Mouse (Mus musculus) liver, embryonic 12.5 days (tissue): Measurements from ENCODE around the gene Dxo. TPM values are rescaled to one million over a fixed set of nuclear protein-coding genes. Genes with fewer than 3 reads are reported as not detected.
"Not testable (repeated sequence)": the region's sequence is repeated elsewhere in the genome, so short reads cannot be mapped to it uniquely, and the experiment has no call there.

Source experiments
- ATAC-seq: fragments of 200-750 bp; cut with Nextera tagmentation; 2 replicates; pipeline ENCODE4 v1.8.0; 2017; ENCODE audit warnings: moderate number of reproducible peaks, mild to moderate bottlenecking, moderate library complexity
- H3K27ac ChIP-seq: fragments of 300-500 bp; sonication (generic); 2 replicates; pipeline ENCODE4 v1.5.1; 2016; ENCODE audit warnings: mild to moderate bottlenecking
- H3K27me3 ChIP-seq: fragments of 300-500 bp; sonication (generic); replicated peaks from 2 replicates; pipeline ENCODE4 v1.6.1; 2016; ENCODE audit warnings: mild to moderate bottlenecking, moderate library complexity
- H3K36me3 ChIP-seq: fragments of 300-500 bp; sonication (generic); 2 replicates; pipeline ENCODE4 v1.6.1; 2016; ENCODE audit warnings: mild to moderate bottlenecking, moderate library complexity
- H3K4me1 ChIP-seq: fragments of 300-500 bp; sonication (generic); 2 replicates; pipeline ENCODE4 v1.6.1; 2016
- H3K4me2 ChIP-seq: fragments of 300-500 bp; sonication (generic); 2 replicates; pipeline ENCODE4 v1.6.1; 2016; ENCODE audit warnings: mild to moderate bottlenecking, moderate library complexity
- H3K4me3 ChIP-seq: fragments of 300-500 bp; sonication (generic); 2 replicates; pipeline ENCODE4 v1.5.1; 2016; ENCODE audit warnings: mild to moderate bottlenecking, moderate library complexity
- H3K9ac ChIP-seq: fragments of 300-500 bp; sonication (generic); 2 replicates; pipeline ENCODE4 v1.6.1; 2016; ENCODE audit warnings: mild to moderate bottlenecking, moderate library complexity
- H3K9me3 ChIP-seq: fragments of 300-500 bp; sonication (generic); replicated peaks from 2 replicates; pipeline ENCODE4 v1.6.1; 2016; ENCODE audit warnings: mild to moderate bottlenecking, moderate library complexity
- WGBS: fragments of 180-500 bp; shearing (Covaris S2); methylation state at CpG from one replicate; pipeline ENCODE4 v1.1.7; 2016; ENCODE audit not compliant: insufficient replicate concordance; 5-methylcytosine and 5-hydroxymethylcytosine counted together
- polyA plus RNA-seq: library from polyadenylated mRNA; unstranded; fragments of >200 nt; fragmentation: Nextera tagmentation; extraction: Ambion mirVana; gene quantifications from 2 replicates; pipeline ENCODE4 v1.2.1, GENCODE M21; 2016

Dxo gene
- polyA plus RNA-seq, 1 experiment from 2014 or later, result 38.8 TPM

DNA sequence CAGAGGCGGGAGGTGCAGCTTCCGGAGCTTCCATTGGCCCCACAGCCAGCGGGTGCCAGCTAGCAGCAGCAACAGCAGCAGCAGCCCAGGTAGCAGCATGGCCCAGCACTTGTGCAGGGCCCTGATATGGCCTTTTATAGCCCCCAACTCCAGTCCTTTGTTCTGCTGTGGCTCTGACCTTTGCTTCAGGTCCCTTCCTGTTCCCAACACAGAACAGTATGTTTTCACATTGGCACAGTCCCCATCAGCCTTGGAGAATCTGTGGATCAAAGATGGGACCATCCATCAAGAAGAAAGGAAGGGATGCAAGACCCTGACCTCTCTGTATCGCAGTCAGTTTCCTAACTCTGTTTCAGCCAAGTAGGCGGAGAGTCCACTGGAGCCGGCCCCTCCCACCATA, 32.5 kb upstream of the Dxo start, which contains the start of gene Cyp21a1:
Gene Cyp21a1 (minus strand): TSS at position 261 of the 400 bp plus-strand sequence.
- not testable (repeated sequence) for H3K27me3 ChIP-seq, H3K4me2 ChIP-seq, H3K36me3 ChIP-seq, H3K9ac ChIP-seq, ATAC-seq, H3K4me1 ChIP-seq, H3K9me3 ChIP-seq, H3K27ac ChIP-seq, H3K4me3 ChIP-seq
- 83% methylated on average over 5 of the region's 6 CpGs for WGBS

DNA sequence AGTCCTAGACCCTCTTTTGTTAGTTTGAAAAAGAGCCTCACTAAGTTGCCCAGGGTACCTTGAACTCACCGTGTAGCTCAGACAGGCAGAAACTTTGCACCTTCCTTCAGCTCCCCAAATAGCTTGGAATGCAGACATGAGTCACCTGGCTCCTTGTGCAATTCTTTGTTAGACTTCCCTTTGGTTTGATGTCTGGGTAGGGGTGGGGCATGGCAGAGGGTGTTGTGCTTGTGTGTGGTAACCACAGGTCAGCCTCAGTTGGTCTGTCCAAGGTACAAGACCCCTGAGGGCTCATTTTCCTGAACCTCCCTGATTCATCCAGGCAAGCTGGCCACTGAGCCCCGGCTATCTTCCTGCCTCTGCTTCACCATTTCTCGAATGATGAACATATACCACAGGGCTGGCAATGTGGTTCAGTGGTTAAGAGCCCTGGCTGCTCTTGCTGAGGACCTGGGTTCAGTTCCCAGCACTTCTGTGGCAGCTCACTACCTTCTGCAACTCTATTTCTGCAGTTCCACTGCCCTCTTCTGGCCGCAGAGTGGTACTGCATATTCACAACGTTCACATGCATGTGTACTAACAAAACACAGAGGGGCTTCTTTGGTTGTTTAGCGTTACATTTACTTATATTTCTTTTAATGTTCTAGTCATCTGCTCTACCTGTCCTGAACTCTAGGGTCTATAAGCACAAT, 31.8 kb upstream of the Dxo start:
- no peak overlapping the region for H3K4me3 ChIP-seq
- H3K4me1 ChIP-seq, result no peaks in the 10 kb centered on the region
- no peaks in the 10 kb centered on the region for H3K36me3 ChIP-seq
- no peak for ATAC-seq
- H3K27me3 ChIP-seq, result no peaks in the 10 kb centered on the region
- peaks cover 7% of the 10 kb centered on the region; the same call in 1 of the 2 replicates for H3K9me3 ChIP-seq
- H3K4me2 ChIP-seq, result no peak overlapping the region
- H3K9ac ChIP-seq, result no peak overlapping the region
- no peak overlapping the region for H3K27ac ChIP-seq
- 56% methylated on average over 6 of the region's 6 CpGs for WGBS

DNA sequence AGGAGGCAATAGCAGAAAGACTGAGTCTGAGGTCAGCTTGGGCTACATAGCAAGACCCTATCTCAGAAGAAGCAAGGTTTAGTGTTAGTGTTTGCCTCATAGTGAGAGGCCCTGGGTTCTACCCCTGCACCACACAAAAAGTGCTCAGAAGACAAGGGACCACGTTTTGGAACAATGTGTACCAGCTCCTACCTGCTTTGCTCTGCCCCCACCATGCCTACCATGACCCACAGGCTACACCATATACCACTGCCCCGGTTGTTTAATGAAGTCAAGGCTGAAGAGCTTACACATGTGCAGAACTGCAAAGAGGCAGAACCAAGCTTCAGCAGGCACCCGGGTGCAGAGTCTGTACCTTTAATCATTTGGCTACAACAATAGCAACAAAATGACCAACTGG, 29.6 kb upstream of the Dxo start:
- WGBS, result 53% methylated on average over 3 of the region's 3 CpGs
- H3K27ac ChIP-seq, result no peak overlapping the region
- H3K4me1 ChIP-seq, result no peaks in the 10 kb centered on the region
- H3K36me3 ChIP-seq, result no peaks in the 10 kb centered on the region
- no peak overlapping the region for H3K4me3 ChIP-seq
- no peak for ATAC-seq
- no peak overlapping the region for H3K9ac ChIP-seq
- peaks cover 7% of the 10 kb centered on the region; the same call in 1 of the 2 replicates for H3K9me3 ChIP-seq
- H3K4me2 ChIP-seq, result no peak overlapping the region
- no peaks in the 10 kb centered on the region for H3K27me3 ChIP-seq

DNA sequence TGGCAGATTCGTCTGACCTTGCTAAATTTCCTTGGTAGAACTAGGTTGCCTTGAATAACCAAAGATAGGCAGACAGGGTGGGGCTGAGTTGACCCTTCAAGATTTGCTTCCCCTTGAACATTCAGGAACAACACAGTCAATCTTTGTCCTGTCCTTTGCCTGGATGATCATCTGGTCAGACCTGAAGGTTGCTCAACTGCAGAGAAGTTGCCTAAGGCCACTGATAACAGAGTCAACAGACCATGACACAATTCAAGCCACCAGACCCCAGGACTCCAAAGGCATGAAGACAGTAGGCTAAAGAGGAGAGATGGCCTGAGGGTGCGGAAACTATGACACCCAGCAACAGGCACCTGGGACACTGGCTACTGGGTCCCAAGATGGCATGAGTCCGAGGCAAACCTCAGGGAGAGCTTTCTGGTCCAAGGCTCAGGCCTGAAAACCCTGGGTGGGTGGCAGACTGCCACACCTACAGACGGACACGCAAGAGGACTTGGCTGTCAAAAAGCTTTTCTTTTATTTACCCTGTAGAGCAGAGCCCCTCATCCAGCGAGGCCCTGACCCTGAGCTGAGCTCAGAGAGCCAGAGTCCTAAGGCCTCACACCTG, 28.1 kb upstream of the Dxo start:
- Histone ChIP-seq H3K9ac (no peak overlapping the region), H3K27ac (peak overlapping the region; percentile 56; the same call in 1 of the 2 replicates), H3K36me3 (no peaks in the 10 kb centered on the region), H3K4me1 (no peaks in the 10 kb centered on the region), H3K4me3 (no peak overlapping the region), H3K4me2 (no peak overlapping the region), H3K27me3 (no peaks in the 10 kb centered on the region), H3K9me3 (peaks cover 7% of the 10 kb centered on the region; the same call in 1 of the 2 replicates)
- WGBS, result 61% methylated on average over 6 of the region's 6 CpGs
- ATAC-seq, result peak; percentile 35; the same call in 1 of the 2 replicates

DNA sequence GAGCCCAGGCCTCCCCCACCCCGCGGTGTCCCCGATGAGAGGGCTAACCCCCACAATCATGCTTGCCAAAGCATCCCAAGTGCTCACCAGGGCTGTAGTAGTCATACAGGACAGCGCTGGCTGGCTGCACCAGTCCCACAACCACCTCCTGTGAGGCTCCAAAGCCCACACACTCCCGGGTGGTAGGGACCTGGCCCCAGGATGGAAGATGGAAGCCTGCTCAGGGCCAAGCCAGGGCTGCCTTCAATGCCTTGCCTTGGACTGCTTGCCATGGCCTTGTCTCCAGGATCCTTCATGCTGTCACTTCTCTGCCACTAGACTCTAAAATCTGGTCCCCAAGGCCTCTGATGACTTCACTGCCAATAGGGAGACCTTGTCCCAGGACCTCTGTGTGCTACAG, 26.4 kb upstream of the Dxo start:
- H3K4me2 ChIP-seq, H3K9me3 ChIP-seq, ATAC-seq, H3K4me1 ChIP-seq, H3K27me3 ChIP-seq, H3K9ac ChIP-seq, H3K36me3 ChIP-seq, H3K27ac ChIP-seq, H3K4me3 ChIP-seq: not testable (repeated sequence)
- WGBS, result 72% methylated on average over 5 of the region's 5 CpGs

DNA sequence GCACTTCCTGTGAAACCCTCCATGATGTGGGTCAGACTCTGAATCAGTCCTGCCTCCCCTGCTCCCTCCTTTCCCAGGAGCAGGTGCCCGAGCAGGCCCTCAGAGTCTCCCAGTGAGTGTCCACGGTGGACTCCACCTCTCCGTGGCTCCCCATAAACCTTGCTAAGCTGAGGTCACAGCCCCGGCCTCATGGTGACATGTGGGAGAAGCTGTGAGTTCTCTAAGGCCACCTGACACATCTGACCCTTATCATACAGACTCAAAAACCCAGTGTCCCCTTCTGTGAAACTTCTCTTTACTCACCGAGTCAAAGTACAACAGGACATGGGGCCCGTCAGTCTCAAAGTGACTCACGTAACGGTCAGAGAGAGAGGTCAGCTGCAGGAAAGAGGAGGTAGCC, 26.0 kb upstream of the Dxo start:
- H3K4me1 ChIP-seq, H3K9me3 ChIP-seq, H3K4me2 ChIP-seq, H3K27ac ChIP-seq, ATAC-seq, H3K27me3 ChIP-seq, H3K36me3 ChIP-seq, H3K4me3 ChIP-seq, H3K9ac ChIP-seq: not testable (repeated sequence)
- WGBS, result 53% methylated on average over 8 of the region's 8 CpGs

DNA sequence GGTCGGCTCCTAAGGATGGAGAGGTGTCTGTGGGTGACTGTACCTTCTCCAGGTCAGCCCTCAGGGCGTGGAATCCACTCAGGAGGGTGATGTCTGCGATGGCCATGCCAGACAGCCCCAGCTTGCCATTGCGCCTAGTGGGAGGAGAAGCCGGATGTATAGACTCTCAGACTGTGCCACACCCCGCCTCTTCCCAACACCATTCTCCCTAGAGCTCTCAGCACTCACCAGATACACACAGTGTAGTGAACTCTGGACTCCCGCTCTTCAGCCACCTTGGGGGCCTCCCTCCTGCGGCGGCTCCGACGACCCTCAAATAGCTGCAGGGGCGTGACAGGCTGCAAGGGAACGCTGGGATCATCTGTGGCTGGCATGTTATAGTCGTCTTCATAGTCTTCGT, 25.5 kb upstream of the Dxo start:
- Histone ChIP-seq H3K4me3 (no peak overlapping the region), H3K9ac (no peak overlapping the region), H3K4me2 (no peak overlapping the region), H3K9me3 (no peaks in the 10 kb centered on the region), H3K27ac (no peak overlapping the region), H3K27me3 (no peaks in the 10 kb centered on the region), H3K36me3 (no peaks in the 10 kb centered on the region), H3K4me1 (no peaks in the 10 kb centered on the region)
- ATAC-seq, result no peak
- WGBS, result 63% methylated on average over 15 of the region's 15 CpGs

DNA sequence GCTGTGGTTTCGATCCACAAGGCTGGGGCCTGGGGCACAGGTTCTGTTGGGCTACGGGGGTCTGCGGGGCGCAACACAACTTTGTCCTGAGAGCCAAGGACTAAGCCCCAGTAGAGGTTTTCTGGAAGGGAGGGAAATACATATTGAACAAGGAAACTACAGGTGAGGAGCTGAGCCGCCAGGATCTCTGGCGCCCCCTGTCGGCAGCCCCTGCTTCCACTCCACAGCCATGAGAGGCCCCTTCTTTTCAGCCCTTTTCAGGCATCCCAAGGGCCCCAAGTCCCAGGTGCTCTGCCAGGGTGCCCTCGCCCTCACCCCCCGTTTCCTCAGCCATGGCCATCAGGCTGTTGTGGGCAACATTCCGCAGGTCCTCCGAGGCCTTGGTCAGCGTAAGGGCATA, 23.1 kb upstream of the Dxo start:
- WGBS, result 44% methylated on average over 12 of the region's 12 CpGs
- not testable (repeated sequence) for H3K27me3 ChIP-seq, H3K36me3 ChIP-seq, H3K9ac ChIP-seq, ATAC-seq, H3K9me3 ChIP-seq, H3K4me1 ChIP-seq, H3K27ac ChIP-seq, H3K4me2 ChIP-seq, H3K4me3 ChIP-seq

DNA sequence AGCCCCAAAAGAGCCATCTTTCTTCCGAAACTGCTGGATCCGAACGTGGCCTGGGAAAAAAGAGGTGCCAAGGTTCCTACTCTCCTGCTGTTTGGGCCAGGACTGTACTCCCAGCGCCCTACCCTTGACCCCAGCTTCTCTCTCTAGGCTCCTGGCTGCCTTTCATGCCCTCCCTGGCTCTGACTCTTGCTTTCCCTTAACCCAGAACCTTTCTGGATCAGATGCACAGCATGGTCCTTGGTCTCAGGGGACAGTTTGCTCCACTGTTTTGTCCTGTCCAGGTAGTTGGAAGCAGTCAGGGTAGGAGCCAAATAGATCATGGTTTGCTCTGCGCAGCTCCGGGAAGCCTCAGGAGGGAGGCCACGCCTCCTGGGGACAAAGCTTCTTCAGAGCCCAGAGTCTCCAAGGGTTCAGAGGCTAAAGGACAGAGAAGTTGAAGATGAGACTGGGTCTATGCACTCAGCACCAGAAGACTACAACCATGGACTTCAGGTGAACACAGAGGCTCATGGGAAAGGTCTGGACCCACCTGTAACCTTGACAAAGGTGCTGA, 21.9 kb upstream of the Dxo start:
- ATAC-seq, result no peak
- Histone ChIP-seq H3K9me3 (no peaks in the 10 kb centered on the region), H3K4me3 (no peak overlapping the region), H3K4me2 (no peak overlapping the region), H3K4me1 (no peaks in the 10 kb centered on the region), H3K27ac (no peak overlapping the region), H3K36me3 (no peaks in the 10 kb centered on the region), H3K9ac (no peak overlapping the region), H3K27me3 (peaks cover 4% of the 10 kb centered on the region; the same call in 1 of the 2 replicates)
- 59% methylated on average over 7 of the region's 7 CpGs for WGBS

DNA sequence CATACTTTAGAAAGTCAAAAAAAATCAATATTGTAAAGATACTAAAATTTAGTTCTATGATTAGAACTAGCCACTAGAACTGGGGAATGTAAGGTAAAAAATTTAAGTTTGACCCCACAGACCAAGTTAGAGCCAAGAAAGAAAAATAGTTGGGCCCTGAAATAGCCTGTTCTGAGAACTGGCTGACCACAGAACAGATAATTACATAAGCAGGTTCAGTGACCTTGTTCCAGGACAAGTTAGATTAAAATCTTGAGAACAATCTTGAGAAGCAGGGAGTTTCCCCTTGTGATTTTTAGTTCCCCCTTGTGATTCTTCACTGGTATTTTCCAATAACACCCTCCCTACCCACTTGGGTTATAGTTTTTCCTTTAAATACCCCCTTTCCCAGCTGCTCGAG, 6.0 kb upstream of the Dxo start:
- WGBS, result 79% methylated on average over 1 of the region's 1 CpGs
- H3K36me3 ChIP-seq, result peaks cover 92% of the 10 kb centered on the region
- not testable (repeated sequence) for ATAC-seq

DNA sequence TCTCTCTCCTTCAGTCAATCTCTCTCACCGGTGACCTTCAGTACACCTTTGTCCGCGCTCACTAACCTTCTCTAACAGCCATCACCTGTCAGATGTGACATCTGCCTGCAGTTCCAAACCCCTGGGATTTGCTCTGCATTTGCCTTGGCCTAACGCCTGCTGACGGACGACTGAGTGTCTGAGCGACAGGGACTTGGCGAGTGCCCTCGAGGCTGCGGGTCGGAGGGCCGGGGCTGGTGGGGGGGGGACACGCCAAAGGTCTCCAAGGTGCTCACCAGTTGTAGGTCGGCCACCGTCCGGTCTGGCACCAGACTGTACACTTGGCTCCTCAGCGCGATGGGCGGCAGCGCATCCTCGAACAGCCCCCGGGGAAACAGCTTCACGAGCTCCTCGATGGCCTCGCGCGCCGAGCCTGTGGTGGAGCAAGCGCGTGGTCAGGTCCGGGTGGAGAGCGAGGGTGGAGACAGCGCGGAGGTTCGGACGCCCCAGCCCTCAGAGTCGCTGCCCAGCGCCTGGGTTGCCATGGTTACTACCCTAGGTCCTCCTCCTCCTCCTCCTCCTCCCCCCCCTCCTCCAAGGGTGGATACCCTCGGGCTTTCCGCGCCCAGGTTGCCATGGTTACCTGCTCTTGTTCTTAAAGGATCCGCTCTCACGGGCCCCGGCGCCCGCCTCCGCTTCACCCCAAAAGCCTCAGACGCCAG, 514 bp upstream of the Dxo start:
- no peaks in the 10 kb centered on the region for H3K27me3 ChIP-seq
- H3K4me1 ChIP-seq, result peaks cover 45% of the 10 kb centered on the region
- H3K9ac ChIP-seq, result peak overlapping the region; percentile 69
- peak overlapping the region; percentile 87 for H3K27ac ChIP-seq
- peak overlapping the region; percentile 76 for H3K4me3 ChIP-seq
- peak overlapping the region; percentile 97 for H3K4me2 ChIP-seq
- WGBS, result 9% methylated on average over 48 of the region's 48 CpGs
- H3K36me3 ChIP-seq, result peaks cover 72% of the 10 kb centered on the region
- H3K9me3 ChIP-seq, result 0 out of 2 replicates have a peak, but pooled peaks cover under 1% of the 10 kb centered on the region
- ATAC-seq, result peak; percentile 79

More for the DNA sequence above, 6.0 kb upstream of the Dxo start:
- H3K27me3 ChIP-seq, H3K9me3 ChIP-seq, H3K27ac ChIP-seq, H3K9ac ChIP-seq, H3K4me2 ChIP-seq, H3K4me3 ChIP-seq, H3K4me1 ChIP-seq: not testable (repeated sequence)
